Mouse (Mus musculus) right cerebral cortex, postnatal 10 days (tissue): ENCODE measurements around the gene Myo3b.

Experiments used
- DNase-seq, 2 experiments: peaks; one replicate each; pipeline ENCODE4 v3.0.0; 2021; ENCODE audit warnings: low spot score in 2 of 2

The Myo3b gene

DNA sequence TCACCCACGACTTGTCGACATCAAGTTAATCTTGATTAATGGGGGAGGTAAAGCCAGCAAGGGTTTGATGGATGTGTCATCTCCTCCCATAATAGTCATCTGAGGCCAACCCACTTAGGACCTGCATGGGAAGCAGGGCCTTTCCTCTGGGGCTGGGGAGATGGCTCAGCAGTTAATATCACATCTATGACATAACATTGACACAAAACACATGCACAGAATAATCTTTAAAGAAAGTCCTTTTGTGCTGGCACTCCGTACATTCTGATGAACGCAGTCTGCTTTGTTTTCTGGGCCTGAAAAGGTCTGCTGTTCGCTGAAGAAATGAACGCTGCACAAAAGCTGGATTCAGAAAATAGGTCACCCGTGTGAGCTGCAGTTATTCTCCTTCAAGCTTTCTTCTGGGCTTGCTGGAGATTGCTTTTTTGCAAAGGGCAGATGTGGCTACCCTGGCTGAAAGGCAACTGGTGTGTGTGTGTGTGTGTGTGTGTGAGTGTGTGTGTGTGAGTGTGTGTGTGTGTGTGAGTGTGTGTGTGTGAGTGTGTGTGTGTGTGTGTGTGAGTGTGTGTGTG lies 26.9 kb downstream of the Myo3b start:
- no peak for DNase-seq

DNA sequence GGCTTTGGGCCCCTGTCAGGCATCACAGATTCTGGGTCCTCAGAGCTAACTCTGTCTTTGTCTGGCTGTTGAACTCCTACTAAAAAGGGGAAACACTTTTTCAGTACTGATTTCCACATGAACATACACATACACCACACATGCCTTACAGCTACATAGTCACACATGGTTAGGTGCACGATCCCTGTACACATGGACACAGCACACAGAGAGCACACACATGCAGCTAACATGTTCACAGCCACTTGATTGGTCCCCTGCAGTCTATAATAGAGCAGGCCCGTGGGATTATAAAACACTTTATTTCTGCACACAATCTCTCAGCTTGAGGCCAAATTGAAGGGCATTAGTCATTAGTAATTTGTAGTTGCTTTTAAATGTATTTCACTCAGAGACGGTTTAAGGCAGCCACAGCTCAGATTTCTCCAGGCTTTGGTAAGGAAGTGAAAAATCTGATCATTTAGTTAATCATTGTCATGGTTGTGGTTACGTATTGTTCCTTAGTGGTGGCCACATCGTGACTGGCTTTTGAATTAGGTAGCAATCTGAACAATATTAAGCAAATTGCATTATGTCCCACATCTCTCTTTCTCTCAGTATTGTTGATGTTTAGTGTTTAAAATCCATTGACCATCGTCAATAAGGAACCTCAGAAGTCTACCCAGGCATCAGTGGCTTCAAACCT lies 27.6 kb downstream of the Myo3b start:
- DNase-seq = no peak

DNA sequence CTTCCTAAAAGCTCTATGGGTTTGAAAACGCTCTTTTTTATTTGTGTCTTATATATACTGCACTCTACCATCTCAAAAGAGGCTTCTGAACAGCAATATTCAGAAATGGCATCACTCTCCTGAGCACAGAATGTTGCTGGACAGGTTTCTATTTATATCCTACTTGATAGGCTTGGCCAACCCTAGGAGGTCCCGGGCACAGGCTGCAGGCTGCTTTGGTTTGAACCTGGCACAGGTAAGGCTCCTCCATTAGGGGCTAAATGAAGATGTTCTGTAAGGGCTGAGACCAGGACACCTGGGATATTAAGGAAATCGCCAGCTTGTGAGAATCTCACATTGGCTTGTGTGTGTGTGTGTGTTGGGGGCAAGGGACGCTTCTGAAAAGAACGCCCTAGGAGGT lies 30.9 kb downstream of the Myo3b start:
- DNase-seq = no peak

DNA sequence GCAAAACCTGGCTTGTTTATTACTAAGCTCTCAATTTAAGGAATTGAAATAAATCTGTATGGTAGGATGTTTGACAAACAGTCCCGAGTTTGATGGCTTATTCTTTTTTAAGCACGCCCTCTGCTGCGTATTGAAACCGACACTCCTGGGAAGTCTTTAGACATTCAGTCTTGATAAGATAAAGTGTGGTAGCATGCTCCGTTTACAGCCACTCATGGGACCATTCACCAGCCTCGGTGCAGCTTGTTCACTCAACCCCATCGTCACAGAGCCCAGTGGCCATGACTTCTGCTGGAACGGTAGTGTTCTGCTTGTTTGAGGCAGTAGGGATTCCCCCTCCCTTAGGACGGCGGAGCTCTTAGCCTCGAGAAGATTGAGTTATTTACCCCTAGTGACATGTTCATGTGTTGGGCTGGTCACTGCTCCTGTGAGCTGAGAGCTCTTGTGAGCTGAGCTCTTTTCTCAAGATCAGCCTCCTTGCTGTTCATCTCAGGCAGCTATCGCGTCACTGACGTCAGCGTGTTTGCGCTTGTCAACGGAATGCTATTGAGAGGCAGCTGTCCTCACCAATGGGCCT lies 44.6 kb downstream of the Myo3b start:
- DNase-seq = no peak

DNA sequence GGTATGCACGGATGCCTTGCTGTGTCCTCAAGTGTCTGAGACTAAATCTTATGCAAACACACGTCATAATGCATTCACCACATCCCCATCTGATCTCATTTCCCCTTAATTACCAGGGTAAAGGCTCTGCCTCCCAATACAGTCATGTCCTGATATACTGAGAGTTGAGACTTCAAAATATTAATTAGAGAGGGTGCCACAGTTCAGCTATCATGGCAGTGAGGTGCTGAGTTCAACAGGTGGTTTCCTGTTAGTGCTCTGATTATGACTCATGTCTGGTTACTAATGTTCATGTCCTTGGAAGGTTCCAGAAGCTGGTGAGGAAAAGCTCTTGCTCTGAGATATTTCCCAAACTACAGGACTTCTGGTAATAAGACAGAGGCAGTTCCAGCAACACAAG lies 52.3 kb downstream of the Myo3b start:
- DNase-seq = no peak

DNA sequence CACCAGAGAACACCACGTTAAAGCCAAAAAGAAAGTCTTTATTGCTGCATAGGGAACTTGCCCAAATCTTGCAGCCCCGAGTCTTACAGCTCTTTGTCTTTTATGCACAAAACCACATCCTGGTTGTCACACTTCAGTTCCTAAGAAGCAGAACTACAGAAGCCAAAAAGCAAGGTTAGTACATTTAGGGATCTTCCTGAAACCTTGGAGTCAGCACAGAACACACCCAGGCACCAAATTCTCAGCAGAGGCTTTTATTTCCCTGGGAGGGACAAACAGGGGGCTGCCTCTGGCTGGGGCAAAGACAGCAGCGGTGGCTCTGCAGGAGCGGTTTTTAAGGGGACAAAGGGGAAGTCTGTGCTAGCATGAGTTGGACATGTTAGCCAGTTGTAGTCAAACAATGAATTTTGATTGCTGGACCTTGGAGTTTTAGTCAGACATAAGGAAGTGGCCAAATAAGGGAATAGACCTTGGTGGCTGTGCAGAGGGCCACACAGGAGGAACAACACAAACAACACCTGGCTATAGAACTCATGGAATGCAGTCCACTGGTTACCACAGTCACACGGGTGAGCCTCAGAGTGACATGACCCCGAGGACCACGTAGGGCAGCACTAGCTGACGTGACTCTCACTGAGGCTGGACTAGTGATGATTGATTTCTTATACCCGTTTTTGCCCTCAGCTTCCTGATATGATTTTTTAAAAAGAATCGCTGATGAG lies 53.0 kb downstream of the Myo3b start:
- DNase-seq = no peak

DNA sequence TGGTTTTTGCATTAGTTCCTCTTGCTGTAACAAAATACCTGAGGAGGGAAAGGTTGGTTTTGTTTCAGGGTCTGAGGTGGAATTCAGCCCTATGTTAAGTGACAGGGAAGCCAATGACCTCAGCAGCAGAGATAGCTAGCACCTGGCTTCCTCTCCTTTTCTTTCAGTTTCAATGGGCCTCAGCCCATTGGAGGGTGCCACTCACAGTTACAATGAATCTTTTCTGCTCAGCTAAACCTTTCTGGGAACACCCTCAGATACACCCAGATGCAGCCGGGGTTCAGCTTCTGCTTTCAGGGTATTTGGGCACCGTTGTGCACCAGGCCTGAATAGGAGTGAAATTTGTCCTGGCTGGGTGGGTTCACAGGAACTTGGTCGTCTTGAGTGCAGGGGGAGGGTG lies 53.7 kb downstream of the Myo3b start:
- no peak for DNase-seq

DNA sequence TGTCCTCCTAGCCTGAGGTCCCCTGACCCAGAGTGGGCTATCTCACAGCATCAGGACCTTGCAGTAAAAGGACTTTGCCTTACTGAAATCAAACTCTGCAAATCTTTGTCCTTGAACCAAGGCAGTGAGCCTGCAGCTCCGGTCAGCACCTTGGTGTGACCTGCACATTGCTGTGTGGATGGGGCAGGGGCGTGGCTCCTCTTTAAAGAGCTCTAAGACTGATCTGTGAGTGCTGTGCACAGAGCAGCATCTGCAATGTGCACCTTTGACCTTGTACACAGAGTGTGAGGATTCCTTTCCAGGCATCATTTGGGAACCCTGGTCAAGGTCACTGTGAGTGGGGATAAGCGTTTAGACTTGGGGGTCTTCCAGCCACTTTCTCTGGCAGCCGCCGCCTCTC lies 55.5 kb downstream of the Myo3b start:
- DNase-seq = no peak

DNA sequence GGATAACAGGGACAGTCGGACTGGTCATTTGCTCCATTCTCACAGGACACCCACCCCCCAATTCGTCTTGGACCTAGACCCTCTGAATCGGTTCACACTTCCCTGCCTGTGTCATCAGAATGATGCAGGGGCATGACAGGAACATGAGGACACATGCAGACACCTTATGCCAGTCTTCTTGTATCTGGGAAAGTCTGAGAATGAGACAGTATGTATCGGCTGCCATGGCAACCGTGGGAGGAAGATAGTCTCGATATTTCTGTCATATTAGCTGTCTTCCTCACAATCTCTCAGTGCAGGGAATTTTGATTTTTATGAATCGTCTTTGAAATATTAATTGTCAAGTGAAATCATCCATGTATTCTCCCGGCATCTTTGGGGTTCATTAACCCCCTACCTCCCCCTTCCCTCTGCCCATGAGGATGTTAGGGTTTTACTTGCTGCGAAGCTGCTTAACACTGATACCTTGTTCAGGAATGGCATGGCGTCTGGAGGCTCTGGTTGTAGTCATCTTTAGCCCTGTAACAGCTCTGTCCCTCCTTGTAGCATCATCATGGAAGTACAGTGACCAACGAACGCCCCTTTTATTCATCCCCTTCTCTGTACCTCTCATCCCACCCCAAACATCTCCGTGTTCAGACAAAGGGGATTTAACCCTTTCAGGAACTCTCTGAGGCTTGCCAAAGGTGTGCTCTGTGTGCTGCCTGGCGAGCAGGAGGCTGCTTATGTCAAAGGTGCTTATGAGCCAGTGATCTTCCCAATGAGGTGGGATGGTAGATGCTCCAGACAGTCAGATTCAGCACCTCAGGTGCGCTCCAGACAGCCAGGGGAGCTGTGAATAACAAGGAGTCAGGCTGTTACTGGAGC lies 58.5 kb downstream of the Myo3b start:
- DNase-seq = peak; percentile 82 to 90

DNA sequence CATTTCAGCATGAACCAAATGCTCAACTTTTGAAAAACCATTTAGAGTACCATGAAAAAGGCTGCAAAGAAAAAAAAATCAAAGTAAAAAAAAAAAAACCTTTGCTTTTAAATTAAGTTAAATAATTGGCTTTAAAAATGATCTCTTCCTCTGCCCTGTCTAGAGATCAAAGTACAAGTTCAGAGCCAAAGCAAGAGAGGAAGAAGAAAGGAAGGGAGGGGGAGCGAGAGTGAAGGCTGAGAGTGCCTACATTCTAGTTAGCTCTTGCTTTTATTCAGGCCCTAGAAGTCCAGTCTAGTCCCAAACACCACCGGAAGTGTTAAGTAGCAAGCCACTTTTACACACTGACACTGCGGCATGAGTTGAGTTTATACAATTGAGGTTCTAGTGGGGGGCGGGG lies 60.5 kb downstream of the Myo3b start:
- DNase-seq = no peak

DNA sequence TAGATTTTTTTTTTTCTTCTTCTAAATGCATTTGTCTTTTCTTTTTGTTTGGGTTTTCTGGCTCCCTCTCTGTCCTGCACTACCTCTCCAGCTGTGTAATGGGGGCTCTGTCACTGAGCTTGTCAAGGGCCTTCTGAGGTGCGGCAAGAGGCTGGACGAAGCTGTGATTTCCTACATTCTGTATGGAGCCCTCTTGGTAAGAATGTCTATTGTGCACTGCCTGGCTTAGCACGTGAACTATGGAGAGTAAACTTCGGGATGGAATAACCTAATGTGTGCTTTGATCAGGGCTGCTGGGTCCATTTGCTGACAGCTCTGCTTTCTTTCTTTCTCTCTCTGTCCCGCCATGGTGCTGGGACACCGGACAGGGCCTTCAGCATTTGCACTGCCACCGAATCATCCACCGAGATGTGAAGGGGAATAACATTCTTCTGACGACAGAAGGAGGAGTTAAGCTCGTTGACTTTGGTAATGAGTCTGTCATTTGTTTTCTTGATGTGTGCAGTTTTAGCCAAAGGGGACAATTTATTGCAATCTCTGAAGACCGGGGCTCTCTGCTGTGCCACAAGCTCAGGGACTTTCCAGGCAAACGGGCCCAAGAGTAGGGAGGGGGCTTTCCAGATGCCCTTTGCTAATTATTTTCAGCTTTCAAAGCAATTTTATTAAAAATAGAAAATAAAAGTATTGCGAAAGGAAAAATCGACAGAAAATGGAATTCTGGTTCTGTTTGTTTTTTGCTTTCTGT lies 66.5 kb downstream of the Myo3b start:
- no peak for DNase-seq

DNA sequence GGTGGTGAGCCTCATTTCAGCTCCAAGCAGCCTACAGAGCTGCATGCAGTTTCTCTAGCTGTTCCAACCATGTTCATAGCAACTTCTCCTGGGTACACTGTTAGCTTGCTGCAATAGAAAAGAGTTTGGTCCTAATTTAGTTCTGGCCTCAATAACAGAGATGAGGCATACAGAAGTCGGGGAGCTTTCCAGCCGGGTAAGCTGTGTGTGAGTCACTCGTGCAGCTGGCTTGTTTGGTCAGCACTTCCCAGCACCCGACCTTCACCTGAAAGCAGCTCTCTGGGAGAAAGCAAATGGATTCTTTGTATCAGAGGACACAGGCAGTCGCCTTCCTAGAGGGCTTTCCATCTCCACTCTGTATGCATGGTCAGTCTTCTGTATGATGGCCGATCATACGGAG lies 70.1 kb downstream of the Myo3b start:
- no peak for DNase-seq

DNA sequence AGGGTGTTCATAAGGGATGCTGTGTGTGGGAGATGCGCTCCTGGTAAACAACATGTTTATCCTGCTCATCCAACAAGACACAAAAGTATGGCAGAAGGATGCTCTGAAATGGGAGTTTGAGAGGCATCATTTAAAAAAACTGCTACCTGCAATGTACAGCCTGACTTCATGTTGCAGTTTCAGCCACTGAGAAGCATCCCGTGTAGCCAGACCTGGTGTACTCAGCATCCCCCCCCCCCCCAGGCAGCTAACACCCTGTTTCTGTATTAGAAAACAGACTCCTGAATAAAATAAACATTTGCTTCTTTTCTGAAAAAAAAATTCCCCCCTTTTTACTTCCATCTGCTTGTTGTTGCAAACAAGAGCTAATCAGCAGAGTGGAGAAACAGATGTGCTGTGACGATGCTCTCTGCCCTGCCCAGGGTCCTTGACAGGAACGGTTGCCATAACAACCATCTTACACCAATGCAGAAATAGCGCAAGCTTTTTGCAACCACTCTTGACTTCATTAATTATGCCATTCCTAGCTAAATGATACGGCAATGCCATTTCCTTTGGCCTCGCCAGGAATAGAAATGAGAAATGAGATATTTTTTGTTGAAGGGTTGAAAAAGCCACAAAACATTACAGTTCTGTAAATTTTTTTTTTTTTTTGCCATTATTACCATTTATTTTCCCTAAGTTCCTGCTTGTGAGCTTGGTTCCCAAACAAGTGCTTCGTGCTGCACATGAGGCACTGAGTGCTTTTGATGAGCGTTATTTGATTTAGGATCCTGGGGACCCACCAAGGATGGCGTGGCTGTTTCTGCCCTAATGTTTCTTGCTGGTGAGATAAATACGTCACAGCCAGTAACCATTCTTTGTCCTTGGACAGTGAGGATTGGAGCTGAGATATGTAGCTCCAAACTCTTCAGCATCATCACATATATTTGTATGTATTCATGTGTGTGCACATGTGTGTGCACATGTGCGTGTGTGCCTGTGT lies 75.2 kb downstream of the Myo3b start:
- peak; percentile 44 to 70 for DNase-seq

DNA sequence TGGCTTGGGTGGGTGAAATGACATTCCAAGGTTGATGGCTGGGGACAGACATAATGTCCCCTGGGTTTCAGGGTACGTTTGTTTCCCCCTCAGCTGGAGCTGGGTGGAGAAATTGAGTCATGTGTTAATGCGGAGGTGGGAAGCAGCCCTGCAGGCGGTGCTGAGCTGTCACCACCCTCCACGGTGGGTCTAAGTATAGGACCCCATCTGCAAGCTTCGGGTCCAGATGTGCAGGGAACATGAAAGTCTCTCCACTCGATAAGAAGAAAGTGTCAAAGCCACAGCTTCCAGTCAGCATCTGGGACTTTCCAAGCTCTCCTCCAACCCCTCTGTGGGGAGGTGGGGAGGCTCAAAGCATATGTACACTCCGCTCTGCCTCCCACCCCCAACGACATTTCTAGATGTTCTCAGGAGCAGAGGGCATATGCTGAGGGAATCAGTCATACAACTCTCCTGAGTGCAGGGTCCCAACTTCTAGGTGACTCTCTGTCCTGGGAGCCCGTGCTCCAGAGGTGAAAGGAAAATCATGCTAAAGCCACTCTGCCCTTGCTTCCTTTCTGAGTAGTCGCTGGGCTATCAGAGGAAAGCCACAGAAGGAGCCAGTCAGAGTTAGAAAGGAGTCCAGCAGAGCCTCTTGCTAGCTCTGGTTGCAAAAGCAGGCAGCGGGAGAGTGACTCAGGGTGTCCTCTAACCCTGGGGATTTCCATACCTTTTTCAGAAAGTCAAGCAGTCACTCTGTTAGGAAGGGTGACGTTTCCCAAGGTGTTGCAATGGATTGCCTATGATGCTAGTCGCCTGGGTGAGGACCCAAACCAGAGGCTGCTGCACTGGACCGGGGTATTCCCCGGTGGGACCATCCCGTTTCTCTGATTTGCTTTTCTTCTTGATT lies 79.7 kb downstream of the Myo3b start:
- DNase-seq = no peak

DNA sequence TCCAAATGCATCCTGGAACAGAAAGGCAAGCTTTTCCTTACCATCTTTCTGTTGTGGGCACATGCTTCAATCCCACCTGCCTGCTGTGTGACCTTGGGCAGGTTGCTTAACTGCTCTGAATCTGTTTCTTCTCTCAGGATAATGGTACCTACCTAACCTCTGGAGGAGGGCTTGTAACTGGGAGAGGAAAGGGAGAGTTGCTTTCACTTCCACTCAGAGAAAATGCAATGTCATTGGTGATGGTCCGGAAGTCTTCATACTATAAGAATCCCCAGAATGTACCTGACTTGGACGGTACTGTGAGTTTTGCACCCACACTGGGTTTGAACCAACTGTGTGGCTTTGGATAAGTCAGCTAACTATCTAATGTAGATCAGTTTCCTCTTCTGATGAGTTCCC lies 80.3 kb downstream of the Myo3b start:
- no peak for DNase-seq

DNA sequence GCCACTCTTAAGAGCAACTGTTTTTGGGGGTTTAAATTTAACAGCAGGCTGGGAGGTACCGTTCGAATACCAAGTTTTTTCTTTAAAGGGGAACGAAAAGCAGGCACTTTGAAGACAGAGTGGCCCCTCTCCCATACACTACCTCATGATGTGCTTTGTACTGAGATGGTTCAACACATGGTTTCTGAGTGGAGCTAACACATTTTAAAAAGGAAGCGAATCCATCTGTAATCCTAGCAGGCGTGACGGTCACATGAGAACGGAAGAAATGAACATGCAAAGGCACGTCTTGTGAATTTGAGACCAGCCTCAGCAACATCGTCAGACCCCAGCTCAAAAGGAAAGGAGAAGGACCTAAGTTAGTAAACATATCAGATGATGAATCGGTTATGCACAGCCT lies 87.4 kb downstream of the Myo3b start:
- DNase-seq = no peak

DNA sequence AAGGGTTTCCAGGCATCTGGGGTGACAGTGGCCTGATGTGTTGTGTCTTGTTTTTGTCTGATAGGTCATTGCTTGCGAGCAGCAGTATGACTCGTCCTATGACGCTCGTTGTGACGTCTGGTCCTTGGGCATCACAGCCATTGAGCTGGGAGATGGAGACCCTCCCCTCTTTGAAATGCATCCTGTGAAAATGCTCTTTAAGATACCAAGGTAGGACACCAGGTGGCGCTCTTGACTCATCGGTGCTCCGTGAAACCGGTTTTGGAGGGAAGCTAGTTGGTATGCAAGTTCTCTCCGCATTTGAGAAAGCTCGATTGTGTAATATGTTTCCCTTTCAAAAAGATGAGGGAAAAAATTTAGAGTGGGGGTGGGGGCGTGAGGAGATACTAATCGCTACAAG lies 87.9 kb downstream of the Myo3b start:
- DNase-seq = peak; percentile 95 to 97

DNA sequence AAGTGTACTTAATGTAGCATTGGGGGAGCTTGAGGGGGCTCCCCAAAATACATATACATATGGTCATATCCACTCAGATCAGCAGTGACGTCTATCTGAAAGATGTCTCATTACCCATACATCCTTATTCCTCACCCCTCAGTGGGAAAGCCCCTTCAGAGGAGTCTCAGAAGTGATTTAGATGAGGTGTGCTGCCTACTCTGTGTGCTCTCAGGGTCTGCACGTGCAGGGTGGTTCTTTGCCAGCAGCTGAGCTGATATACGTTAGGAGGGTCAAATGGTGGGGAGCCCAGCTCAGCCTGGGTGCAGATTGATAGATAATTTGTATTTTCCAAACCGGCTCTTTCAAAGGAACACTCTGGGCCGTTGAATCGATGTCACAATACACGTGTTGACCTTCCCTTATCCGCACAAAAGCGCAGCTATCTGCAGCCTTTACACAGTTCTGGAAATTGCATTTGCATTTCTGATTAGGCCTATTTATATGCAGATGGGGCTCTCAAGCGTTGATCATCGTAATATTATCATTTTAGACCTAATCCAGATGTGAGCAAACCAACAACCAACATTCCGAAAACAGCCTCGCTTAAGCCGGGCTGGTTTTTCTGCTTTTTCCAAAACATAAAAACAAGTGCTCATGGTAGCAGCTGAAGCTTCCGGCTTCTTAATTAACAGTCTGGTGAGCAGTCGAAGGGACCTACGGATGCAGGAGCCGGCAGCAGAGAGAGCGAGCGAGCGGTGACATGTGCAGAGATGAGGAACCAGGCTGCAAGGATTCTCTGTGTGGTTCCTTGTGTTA lies 88.6 kb downstream of the Myo3b start:
- peak; percentile 68 to 77 for DNase-seq
